Mouse (Mus musculus) retina, embryonic 14.5 days (tissue): Measurements from ENCODE around the gene Gm10337.

Source experiments
- DNase-seq: peaks from one replicate; pipeline ENCODE4 v3.0.0-alpha.2; 2015; ENCODE audit warnings: low spot score

Gm10337 gene

GRCm38 (mm10) chr15:102500479-102500878 is 3.0 kb upstream of the Gm10337 start:
- DNase-seq: no peak

GRCm38 (mm10) chr15:102501084-102501814 is 2.3 kb upstream of the Gm10337 start:
- no peak for DNase-seq

DNA sequence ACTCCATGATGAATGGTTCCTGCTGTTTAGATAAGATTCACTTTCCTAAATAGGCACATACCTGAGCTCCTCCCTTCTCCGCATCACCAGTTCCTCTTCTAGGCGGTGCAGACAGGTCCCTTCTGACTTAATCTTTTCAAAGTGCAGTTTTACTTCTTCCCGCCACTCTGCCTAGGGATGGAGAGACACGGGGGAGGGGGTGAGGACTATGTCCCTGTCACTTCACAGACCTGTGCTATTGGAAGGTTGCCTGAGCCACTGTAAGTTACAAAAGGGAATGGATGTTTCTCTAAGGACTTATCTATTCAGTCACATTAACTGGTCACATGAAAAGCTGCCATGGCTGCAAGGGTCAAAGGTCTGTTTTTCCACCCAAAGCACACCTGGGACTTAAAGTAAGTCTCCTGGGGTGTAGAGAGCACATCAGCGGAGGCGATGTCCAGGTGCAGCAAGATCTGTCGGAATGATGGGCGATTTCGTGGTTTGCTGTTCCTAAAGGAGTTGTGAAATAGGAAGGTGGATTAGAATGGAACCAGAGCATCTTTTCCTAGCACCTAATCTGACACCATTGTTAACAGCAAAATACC is 1.2 kb upstream of the Gm10337 start:
- DNase-seq: no peak

GRCm38 (mm10) chr15:102503924-102504782 is 631 bp downstream of the Gm10337 start:
- no peak for DNase-seq

DNA sequence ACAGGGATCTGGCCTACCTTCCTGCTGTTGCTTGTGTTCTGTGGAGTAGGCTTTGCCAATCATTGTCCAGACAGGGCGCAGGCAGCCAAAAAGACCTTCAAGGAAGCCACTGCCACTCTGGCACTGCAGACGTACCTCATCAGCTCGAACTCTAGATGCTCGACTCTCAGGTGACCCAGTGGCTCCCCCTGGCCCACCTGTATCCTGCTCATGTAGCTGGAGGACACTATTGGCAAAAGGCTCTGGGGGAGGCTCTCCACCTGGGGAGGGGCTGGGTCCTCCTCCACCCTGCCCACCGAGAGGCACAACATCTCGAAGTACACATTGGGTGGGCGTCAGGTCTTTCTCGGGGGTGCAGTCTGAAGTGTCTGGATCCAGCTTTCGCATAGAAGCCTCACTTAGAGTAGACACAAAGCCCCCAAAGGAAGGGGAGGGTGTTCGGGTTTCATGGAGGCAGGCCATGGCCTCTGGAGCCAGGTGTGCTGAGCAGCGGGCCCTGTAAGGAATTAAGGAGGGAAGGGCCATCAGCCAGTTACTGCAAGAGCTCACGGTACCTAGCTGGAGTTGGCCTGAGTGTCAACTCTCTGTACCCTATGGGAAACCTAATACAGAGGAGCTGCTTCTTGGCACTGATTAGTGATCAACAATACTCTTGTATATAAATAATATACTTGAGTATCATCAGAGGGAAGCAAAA is 1.7 kb downstream of the Gm10337 start:
- no peak for DNase-seq

GRCm38 (mm10) chr15:102505770-102506463 is 2.4 kb downstream of the Gm10337 start:
- no peak for DNase-seq

- no peak for DNase-seq
Measured at GRCm38 (mm10) chr15:102506464-102506830, 2.9 kb downstream of the Gm10337 start.

GRCm38 (mm10) chr15:102506864-102507263 is 3.3 kb downstream of the Gm10337 start:
- no peak for DNase-seq

DNA sequence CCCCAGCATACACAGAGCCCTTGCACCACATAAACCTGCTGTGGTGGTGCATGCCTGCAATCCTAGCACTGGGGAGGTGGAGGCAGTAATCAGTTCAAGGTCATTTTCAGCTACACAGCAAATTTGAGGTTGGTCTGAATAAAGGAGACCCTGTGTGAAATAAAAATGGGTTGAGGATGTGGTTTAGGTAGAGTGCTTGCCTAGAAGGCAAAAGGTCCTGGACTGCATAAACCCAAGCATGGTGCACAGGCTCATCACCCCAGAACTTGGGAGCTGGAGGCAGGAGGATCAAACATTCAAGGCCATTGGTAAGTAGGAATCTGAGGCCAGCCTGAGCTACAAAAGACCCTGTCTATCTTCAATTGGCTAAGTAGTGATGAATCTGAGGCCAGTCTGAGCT is 4.0 kb downstream of the Gm10337 start:
- DNase-seq: no peak

GRCm38 (mm10) chr15:102508336-102508735 is 4.8 kb downstream of the Gm10337 start:
- no peak for DNase-seq

DNA sequence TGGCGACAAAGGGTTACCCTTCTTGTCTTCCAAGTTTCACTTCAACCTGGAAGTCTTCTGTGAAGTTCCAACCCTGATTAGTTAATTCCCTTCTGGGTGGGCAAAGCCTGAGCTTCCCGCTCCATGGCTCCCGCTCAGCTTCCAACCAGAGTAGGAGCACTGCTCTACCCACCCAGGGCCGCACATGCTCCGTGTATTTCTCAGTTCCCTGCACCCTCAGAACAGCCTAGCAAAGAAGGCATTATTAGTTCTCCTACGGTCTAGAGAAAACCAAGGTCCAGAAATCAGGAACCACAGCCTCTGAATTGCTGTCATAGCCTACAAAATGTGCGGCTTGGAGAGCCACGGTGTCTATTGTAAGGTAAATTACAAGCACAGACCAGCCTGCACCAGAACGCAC is 6.6 kb downstream of the Gm10337 start:
- DNase-seq: no peak

DNA sequence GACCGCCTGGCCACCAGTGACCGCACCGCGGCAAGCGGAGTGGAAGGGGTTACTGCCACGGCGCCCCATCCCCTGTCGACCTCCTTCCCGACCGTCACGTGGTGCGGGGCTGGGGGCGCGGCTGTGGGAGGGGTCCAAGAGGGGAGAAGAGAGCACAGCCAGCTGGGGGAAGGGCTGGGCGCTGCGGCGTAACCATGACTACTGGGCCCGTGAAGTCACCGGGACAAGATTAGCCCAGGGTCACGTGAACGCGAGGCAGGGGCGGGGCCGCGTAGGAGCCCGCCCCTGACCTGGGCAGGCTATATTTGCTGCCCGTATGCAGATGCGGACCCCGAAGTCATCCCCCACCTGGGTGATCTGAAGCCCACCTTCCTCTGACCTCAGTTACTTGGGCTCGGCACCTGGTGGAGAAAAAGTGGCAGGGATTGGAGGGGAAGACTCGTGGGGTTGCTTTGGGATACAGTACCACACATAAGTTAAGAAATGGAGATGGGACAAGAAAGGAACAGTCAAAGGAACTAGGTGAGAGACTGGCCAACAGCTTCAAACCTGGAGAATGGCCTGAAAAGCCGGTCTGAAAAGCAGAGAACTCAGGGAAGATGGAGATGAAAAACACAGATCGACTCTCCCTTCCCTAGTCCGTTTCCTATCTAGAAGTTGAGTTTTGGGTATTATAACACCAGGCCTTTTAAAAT is 7.2 kb downstream of the Gm10337 start:
- DNase-seq: peak; percentile 94

DNA sequence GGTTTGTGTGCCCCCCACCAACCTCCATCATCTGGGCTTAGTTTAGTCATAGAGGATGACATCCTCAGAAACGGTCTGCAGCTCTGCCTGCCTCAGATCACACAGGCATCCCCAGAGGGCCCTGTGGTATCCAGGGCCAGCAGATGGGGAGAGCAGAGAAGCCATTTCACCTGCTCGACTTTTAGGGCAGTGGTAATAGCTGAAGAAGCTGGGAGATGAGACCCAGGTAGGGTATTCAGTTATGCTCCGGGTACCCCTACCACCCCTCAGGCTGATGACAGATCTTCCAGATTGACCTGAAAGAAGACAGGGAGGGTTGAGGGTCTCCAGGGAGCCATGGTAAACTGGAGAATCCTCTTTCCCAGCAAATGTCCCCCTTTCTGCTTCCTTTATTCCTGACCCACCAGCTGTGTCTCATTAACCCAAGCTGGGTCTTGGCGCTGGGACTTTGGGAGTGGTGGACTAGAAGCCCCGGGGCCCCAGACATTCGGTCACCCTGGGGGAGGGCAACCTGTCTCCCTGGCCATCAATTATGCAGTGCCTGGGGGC is 7.8 kb downstream of the Gm10337 start:
- peak; percentile 62 for DNase-seq

DNA sequence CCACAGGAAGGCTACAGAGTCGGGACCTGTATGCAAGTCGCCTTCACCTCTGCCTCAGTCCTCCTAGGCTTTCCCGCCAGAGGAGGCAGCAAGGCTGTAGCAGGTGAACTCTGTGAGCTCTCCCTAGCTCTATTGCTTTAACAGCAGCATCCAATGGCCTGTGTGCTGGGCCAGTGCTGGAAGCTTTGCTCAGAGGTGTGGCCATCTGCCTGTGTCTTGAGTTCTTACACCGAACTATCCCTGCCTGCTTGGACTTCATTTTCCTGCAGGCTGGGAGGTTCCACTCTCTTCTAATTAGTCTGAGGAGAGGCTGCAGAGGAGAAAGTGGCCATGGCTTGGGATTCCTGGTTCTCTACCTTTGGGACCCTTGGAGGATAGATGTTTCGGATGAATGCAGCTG is 8.5 kb downstream of the Gm10337 start:
- DNase-seq: no peak

DNA sequence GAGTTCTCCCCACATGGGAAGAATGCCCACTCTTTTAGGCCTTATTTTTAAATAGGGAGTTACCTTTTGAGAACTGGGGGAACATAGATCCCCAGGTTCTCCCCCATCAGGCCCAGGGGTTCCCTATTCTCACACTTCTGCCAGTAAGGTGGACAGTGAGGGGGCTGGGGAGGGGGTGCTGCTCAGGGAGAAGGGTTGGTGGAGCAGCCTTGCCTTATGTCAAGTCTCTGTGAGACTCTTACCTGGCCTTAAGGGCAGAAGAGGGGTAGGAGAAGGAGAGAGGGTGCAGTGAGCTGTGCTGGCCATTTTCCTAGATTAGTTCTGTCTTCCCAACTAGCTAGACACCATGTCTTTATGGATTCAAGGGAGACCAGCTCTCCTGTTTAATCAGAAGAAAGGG is 8.9 kb downstream of the Gm10337 start:
- DNase-seq: no peak

DNA sequence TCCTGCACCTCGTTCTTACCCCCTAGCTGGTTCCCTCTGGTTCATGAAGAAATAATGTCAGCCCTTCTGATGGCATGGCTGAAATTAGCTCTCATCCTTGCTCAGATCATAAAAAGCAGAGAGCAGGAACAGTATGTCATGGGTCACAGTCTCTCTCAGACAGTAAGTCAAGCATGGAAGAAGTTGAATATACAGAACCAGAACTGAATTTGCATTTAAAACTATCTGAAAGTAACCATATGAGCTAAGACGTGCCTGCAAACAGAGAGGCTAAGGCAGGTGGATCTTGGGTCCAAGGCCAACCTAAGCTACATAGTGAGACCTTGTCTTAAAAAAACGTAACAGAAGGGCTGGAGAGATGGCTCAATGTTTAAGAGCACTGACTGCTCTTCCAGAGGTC is 9.5 kb downstream of the Gm10337 start:
- no peak for DNase-seq

DNA sequence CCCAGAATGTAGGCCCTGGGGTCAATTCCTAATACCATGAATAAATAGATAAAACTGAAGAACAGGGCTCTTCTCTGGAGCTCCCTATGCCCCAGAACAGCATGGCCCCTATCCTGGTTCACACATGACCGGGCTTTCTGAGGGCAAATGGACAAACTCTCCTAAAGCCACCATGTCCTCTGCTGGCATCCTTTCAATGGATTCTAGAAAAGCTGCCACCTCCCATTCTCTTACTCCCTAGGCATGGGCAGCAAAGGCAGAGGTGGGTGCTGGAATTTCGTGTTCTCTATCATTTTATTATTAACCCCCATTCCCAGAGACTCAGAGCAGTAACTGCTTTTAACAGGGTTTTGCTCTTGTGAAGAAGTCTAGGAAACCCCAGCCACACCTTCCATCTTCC is 11.7 kb downstream of the Gm10337 start:
- DNase-seq: no peak

DNA sequence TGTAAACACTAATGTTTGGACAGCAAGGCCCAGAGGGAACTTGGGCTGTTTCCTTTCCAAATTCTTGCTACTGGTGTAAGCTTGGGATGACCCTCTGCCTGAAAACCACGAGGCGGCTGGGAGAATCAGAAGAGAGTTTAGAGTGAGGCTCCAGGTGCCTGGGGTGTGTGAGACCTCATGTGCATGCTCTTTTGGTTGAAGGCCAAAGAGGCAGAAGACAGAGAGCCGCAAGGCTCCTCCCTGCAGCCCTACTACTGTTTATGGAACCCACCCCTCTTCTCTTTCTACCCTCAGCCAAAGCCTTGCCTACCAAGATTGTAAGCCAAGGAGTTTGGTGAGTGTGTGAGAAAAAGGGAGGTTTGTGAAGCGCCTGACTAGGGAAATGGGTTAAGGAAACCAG is 12.3 kb downstream of the Gm10337 start:
- no peak for DNase-seq

- DNase-seq: no peak
Measured at GRCm38 (mm10) chr15:102516293-102516692, 12.8 kb downstream of the Gm10337 start.

GRCm38 (mm10) chr15:102516728-102517404 is 13.3 kb downstream of the Gm10337 start, which contains the start of gene Map3k12:
Map3k12 (minus strand) TSS chr15:102517064.
- DNase-seq: peak; percentile 71
